Mouse (Mus musculus) ES-Bruce4 (cell line): ENCODE results near the gene Kmt2b.

Experiments
- CTCF ChIP-seq: IDR thresholded peaks from one replicate; pipeline ENCODE4 v1.8.1; 2011; ENCODE audit warnings: low read depth, low read length
- POLR2A ChIP-seq: IDR thresholded peaks from one replicate; pipeline ENCODE4 v1.8.1; 2011; ENCODE audit warnings: low read length; ENCODE audit not compliant: insufficient read depth

DNA sequence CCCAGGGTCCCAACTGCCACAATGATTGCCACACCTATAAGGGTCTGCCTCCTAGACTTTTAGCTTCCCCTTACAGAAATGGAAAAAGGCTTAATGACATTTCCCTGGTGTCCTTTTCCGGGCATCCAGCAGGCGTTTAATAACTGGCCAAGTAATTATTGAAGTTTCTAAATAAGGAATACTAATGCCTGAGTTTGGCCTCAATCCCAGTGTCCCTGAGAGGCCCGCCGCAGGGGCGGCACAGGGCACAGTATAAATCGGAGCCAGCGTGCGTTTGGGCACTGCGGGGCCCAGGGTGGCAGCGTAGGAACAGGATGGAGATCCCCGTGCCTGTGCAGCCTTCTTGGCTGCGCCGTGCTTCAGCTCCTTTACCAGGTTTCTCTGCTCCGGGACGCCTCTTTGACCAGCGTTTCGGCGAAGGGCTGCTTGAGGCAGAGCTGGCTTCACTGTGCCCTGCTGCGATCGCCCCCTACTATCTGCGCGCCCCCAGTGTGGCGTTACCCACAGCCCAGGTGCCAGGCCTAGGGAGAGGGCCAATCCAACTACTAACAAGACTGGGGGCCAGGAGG is 35.4 kb downstream of the Kmt2b start:
- TF ChIP-seq CTCF (no peak), POLR2A (no peak)
